8 mouse cellular contexts compared by ENCODE assay signal in the genomic region with DNA sequence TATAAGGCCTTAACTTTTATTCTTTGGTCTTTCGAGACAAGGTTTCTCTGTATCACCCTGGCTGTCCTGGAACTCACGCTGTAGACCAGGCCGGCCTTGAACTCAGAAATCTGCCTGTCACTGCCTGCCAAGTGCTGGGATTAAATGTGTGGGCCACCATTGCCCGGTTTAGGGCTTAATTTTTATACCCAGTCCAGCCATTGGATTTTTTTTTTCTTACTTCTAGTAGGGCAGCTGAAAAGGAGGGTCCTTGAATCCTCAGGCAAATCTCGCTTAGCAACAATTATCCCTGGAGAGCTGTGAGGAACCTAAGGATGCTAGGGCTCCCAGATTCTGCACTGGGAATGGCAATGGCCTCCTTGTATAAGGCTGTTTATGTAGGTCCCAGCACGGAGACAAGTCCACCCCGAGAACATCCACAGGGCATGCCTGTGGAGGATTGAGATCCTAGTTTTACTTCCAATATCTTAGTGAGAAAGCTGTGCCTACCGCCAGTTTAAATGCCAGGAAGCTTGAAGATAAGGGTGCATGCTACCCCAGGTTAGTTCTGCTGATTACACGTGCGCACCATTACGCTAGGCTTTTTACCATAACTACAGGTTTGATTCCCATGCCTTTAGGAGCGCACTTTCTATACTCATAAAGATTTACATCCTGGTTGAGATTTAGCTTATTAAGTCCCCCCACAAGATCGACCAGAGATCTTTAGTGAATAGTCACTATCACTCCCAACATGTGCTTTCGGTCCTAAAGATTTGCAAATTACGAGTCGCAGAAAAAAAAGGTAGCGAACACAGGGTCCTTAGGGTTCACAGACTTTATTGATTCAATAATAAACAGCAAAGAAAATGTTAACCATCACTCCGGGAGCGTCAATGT. TPM values are rescaled to one million over a fixed set of nuclear protein-coding genes. Genes with fewer than 3 reads are reported as not detected.
A peak's percentile ranks its signal among the peaks of the same experiment; 100 is the strongest.
DNase-seq lines count a peak whose midpoint lies in the region; ATAC-seq and TF ChIP-seq lines count a peak whose summit lies in the region.

No protein-coding gene starts in this region.

- peak overlapping the region; percentile 65 for H3K4me2 ChIP-seq in heart, postnatal 0 days (ENCODE audit: low read depth, low read length)
- peak overlapping the region; percentile 72 for H3K4me2 ChIP-seq in hindbrain, embryonic 12.5 days (replicated peaks)
- peak overlapping the region; percentile 75 for H3K4me2 ChIP-seq in midbrain, embryonic 12.5 days (replicated peaks)

- no peak for DNase-seq in heart, postnatal 0 days (ENCODE audit: low spot score)
- no peak for DNase-seq in heart, adult 11 months
- DNase-seq in R1 (ENCODE audit: low read depth, low spot score), result peak; percentile 67
- DNase-seq in thymus, postnatal 4 days, result no peak
- DNase-seq in frontal cortex, postnatal 14 days (ENCODE audit: low spot score in 2 of 2), result no peak

- H3K27ac ChIP-seq in heart, postnatal 0 days (ENCODE audit: low read depth), result peak overlapping the region; percentile 70
- peak overlapping the region; percentile 35; the same call in 1 of the 2 replicates for H3K27ac ChIP-seq in hindbrain, embryonic 12.5 days
- peak overlapping the region; percentile 85 for H3K27ac ChIP-seq in midbrain, embryonic 12.5 days (replicated peaks)

- WGBS in heart, postnatal 0 days, result 20% methylated on average over 19 of the region's 19 CpGs
- WGBS in hindbrain, embryonic 12.5 days, result 15% methylated on average over 19 of the region's 19 CpGs
- 16% methylated on average over 19 of the region's 19 CpGs for WGBS in midbrain, embryonic 12.5 days

- no peaks in the 10 kb centered on the region for H3K9me3 ChIP-seq in heart, postnatal 0 days (replicated peaks; ENCODE audit: control insufficient read depth, low read length)
- no peaks in the 10 kb centered on the region for H3K9me3 ChIP-seq in hindbrain, embryonic 12.5 days (replicated peaks)
- no peaks in the 10 kb centered on the region for H3K9me3 ChIP-seq in midbrain, embryonic 12.5 days

- no peak for ATAC-seq in heart, postnatal 0 days (ENCODE audit: insufficient read depth, low read depth)
- ATAC-seq in hindbrain, embryonic 12.5 days (ENCODE audit: low FRiP score), result no peak
- ATAC-seq in midbrain, embryonic 12.5 days (ENCODE audit: low FRiP score, low read depth), result no peak
- ATAC-seq in cerebellum, adult (ENCODE audit: insufficient number of reproducible peaks, low FRiP score, low TSS enrichment), result no peak

- TF ChIP-seq CTCF in heart, postnatal 0 days (IDR thresholded peaks at IDR 0.05; ENCODE audit: low read depth), result no peak

- peak overlapping the region; percentile 61 for H3K4me3 ChIP-seq in heart, postnatal 0 days (ENCODE audit: low read depth, low read length)
- peak overlapping the region; percentile 59 for H3K4me3 ChIP-seq in hindbrain, embryonic 12.5 days
- H3K4me3 ChIP-seq in midbrain, embryonic 12.5 days, result peak overlapping the region; percentile 67

- TF ChIP-seq EP300 in heart, postnatal 0 days (IDR thresholded peaks at IDR 0.05; ENCODE audit: low read depth), result no peak

- H3K27me3 ChIP-seq in heart, postnatal 0 days (ENCODE audit: control insufficient read depth, insufficient read depth, low read length), result no peaks in the 10 kb centered on the region
- H3K27me3 ChIP-seq in hindbrain, embryonic 12.5 days, result no peaks in the 10 kb centered on the region
- H3K27me3 ChIP-seq in midbrain, embryonic 12.5 days, result no peaks in the 10 kb centered on the region

- no peaks in the 10 kb centered on the region; the same call in 1 of the 2 replicates for H3K36me3 ChIP-seq in heart, postnatal 0 days (replicated peaks; ENCODE audit: control insufficient read depth, insufficient read depth, low read length)
- H3K36me3 ChIP-seq in hindbrain, embryonic 12.5 days, result peaks cover 6% of the 10 kb centered on the region; the same call in 1 of the 2 replicates
- H3K36me3 ChIP-seq in midbrain, embryonic 12.5 days, result peaks cover 16% of the 10 kb centered on the region

- H3K9ac ChIP-seq in heart, postnatal 0 days (replicated peaks; ENCODE audit: low read depth, low read length), result peak overlapping the region; percentile 65
- H3K9ac ChIP-seq in hindbrain, embryonic 12.5 days, result peak overlapping the region; percentile 71
- H3K9ac ChIP-seq in midbrain, embryonic 12.5 days (replicated peaks), result peak overlapping the region; percentile 81

- H3K4me1 ChIP-seq in heart, postnatal 0 days (ENCODE audit: control insufficient read depth, insufficient read depth), result peaks cover 5% of the 10 kb centered on the region; the same call in 1 of the 2 replicates
- H3K4me1 ChIP-seq in hindbrain, embryonic 12.5 days, result peaks cover 17% of the 10 kb centered on the region
- peaks cover 20% of the 10 kb centered on the region for H3K4me1 ChIP-seq in midbrain, embryonic 12.5 days

RNA-seq across cellular contexts. Expression of gene 1810009A15Rik, which starts 0.8 kb away (rescaled TPM):
- total RNA-seq in heart, postnatal 0 days (2014; rRNA removed; ENCODE audit: low replicate concordance), result 28.4 and 31.4 TPM in 2 replicates
- polyA plus RNA-seq in heart, postnatal 0 days (2015; fragmentation: Nextera tagmentation; extraction: Ambion mirVana), result 37.3 and 40.5 TPM in 2 replicates
- 74.3 and 87.4 TPM in 2 replicates for polyA plus RNA-seq in hindbrain, embryonic 12.5 days (2016; fragmentation: Nextera tagmentation; extraction: Ambion mirVana)
- 81.0 and 87.1 TPM in 2 replicates for polyA plus RNA-seq in midbrain, embryonic 12.5 days (2016; fragmentation: Nextera tagmentation; extraction: Ambion mirVana)

RNA-seq across cellular contexts. Expression of gene Gm49416, which starts 0.9 kb away (rescaled TPM):
- not detected in 2 replicates for total RNA-seq in heart, postnatal 0 days (2014; rRNA removed; ENCODE audit: low replicate concordance)
- polyA plus RNA-seq in heart, postnatal 0 days (2015; fragmentation: Nextera tagmentation; extraction: Ambion mirVana), result not detected in 2 replicates
- not detected in 2 replicates for polyA plus RNA-seq in hindbrain, embryonic 12.5 days (2016; fragmentation: Nextera tagmentation; extraction: Ambion mirVana)
- polyA plus RNA-seq in midbrain, embryonic 12.5 days (2016; fragmentation: Nextera tagmentation; extraction: Ambion mirVana), result not detected in 2 replicates

RNA-seq across cellular contexts. Expression of gene Gm49403, which starts 4.1 kb away (rescaled TPM):
- total RNA-seq in heart, postnatal 0 days (2014; rRNA removed; ENCODE audit: low replicate concordance), result not detected in 2 replicates
- polyA plus RNA-seq in heart, postnatal 0 days (2015; fragmentation: Nextera tagmentation; extraction: Ambion mirVana), result not detected in 2 replicates
- polyA plus RNA-seq in hindbrain, embryonic 12.5 days (2016; fragmentation: Nextera tagmentation; extraction: Ambion mirVana), result not detected in 2 replicates
- polyA plus RNA-seq in midbrain, embryonic 12.5 days (2016; fragmentation: Nextera tagmentation; extraction: Ambion mirVana), result not detected in 2 replicates

RNA-seq across cellular contexts. Expression of gene Lbhd1, which starts 4.3 kb away (rescaled TPM):
- 0.65 and 1.3 TPM in 2 replicates for total RNA-seq in heart, postnatal 0 days (2014; rRNA removed; ENCODE audit: low replicate concordance)
- polyA plus RNA-seq in heart, postnatal 0 days (2015; fragmentation: Nextera tagmentation; extraction: Ambion mirVana), result 30.3 and 31.2 TPM in 2 replicates
- polyA plus RNA-seq in hindbrain, embryonic 12.5 days (2016; fragmentation: Nextera tagmentation; extraction: Ambion mirVana), result 69.0 and 69.5 TPM in 2 replicates
- polyA plus RNA-seq in midbrain, embryonic 12.5 days (2016; fragmentation: Nextera tagmentation; extraction: Ambion mirVana), result 92.7 and 97.2 TPM in 2 replicates

RNA-seq across cellular contexts. Expression of gene Ints5, which starts 5.0 kb away (rescaled TPM):
- 25.6 and 32.0 TPM in 2 replicates for total RNA-seq in heart, postnatal 0 days (2014; rRNA removed; ENCODE audit: low replicate concordance)
- polyA plus RNA-seq in heart, postnatal 0 days (2015; fragmentation: Nextera tagmentation; extraction: Ambion mirVana), result 12.8 and 14.2 TPM in 2 replicates
- polyA plus RNA-seq in hindbrain, embryonic 12.5 days (2016; fragmentation: Nextera tagmentation; extraction: Ambion mirVana), result 43.4 and 45.2 TPM in 2 replicates
- polyA plus RNA-seq in midbrain, embryonic 12.5 days (2016; fragmentation: Nextera tagmentation; extraction: Ambion mirVana), result 46.2 and 46.6 TPM in 2 replicates

Comparison
In these comparisons a context has a peak if more than half of its experiments do, and no peak if none do; other contexts are left out.
1. H3K27ac ChIP-seq: peak in every context shown above with its lines; median percentile 85 in midbrain, embryonic 12.5 days; 70 in heart, postnatal 0 days; 35 in hindbrain, embryonic 12.5 days.